Mouse (Mus musculus) MEL (cell line): ENCODE data around the gene Phlda2. TPM values are rescaled to one million over a fixed set of nuclear protein-coding genes. Genes with fewer than 3 reads are reported as not detected.

Source experiments
- DNase-seq: peaks from one replicate; pipeline ENCODE4 v3.0.0; 2011; ENCODE audit warnings: low read depth, low spot score
- H3K27ac ChIP-seq: 2 replicates; pipeline ENCODE4 v1.5.1; 2012; ENCODE audit warnings: low read depth, mild to moderate bottlenecking, control low read depth, low read length, moderate library complexity; ENCODE audit not compliant: control insufficient read depth
- H3K27me3 ChIP-seq, 2 experiments: fragments of 150-350 bp in 1 of 2; sonication (generic) in 1 of 2; 2 replicates each; pipeline ENCODE4 v1.6.1; 2012; ENCODE audit warnings: low read length in 2 of 2, mild to moderate bottlenecking in 2 of 2, improper control_type of control experiment in 1 of 2, moderate library complexity in 1 of 2; ENCODE audit not compliant: insufficient read depth in 2 of 2, control insufficient read depth in 1 of 2
- H3K36me3 ChIP-seq, 2 experiments: 2 replicates each; pipeline ENCODE4 v1.6.1; 2012 to 2014; ENCODE audit warnings: low read length in 2 of 2, improper control_type of control experiment in 1 of 2, inconsistent platforms in 1 of 2, mild to moderate bottlenecking in 1 of 2; ENCODE audit not compliant: insufficient read depth in 2 of 2, control insufficient read depth in 1 of 2
- H3K4me1 ChIP-seq, 2 experiments: fragments of 150-350 bp in 1 of 2; sonication (generic) in 1 of 2; 2 replicates each; pipeline ENCODE4 v1.6.1; 2012; ENCODE audit warnings: low read length in 2 of 2, improper control_type of control experiment in 1 of 2, mild to moderate bottlenecking in 1 of 2; ENCODE audit not compliant: insufficient read depth in 2 of 2, control insufficient read depth in 1 of 2
- H3K4me3 ChIP-seq, 2 experiments: fragments of 150-350 bp in 1 of 2; sonication (generic) in 1 of 2; 2 replicates each; pipeline ENCODE4 v1.5.1; 2012; ENCODE audit warnings: low read depth in 2 of 2, low read length in 2 of 2, mild to moderate bottlenecking in 2 of 2, moderate library complexity in 2 of 2, control low read depth in 1 of 2, improper control_type of control experiment in 1 of 2; ENCODE audit not compliant: control insufficient read depth in 1 of 2, insufficient read depth in 1 of 2
- H3K79me2 ChIP-seq: 2 replicates; pipeline ENCODE4 v1.6.1; 2012; ENCODE audit warnings: mild to moderate bottlenecking, low read length, moderate library complexity; ENCODE audit not compliant: control insufficient read depth, poor library complexity, insufficient read depth
- H3K9ac ChIP-seq: 2 replicates; pipeline ENCODE4 v1.6.1; 2012; ENCODE audit warnings: low read depth, mild to moderate bottlenecking, control low read depth, low read length, moderate library complexity; ENCODE audit not compliant: control insufficient read depth, poor library complexity, severe bottlenecking
- H3K9me3 ChIP-seq: fragments of 150-350 bp; sonication (generic); replicated peaks from 2 replicates; pipeline ENCODE4 v1.6.1; 2012; ENCODE audit warnings: mild to moderate bottlenecking, low read length, improper control_type of control experiment, moderate library complexity; ENCODE audit not compliant: insufficient read depth
- CHD1 ChIP-seq: IDR thresholded peaks from 2 replicates; pipeline ENCODE4 v1.6.1; 2012; ENCODE audit warnings: low read depth, mild to moderate bottlenecking, inconsistent platforms, low read length, improper control_type of control experiment
- CTCF ChIP-seq, 3 experiments: IDR thresholded peaks in 2 of 3; conservative IDR thresholded peaks in 1 of 3; 2 replicates each; pipeline ENCODE4 v1.5.1; 2011 to 2012; ENCODE audit warnings: low read length in 3 of 3, low read depth in 2 of 3, mild to moderate bottlenecking in 2 of 3, improper control_type of control experiment in 1 of 3, inconsistent platforms in 1 of 3, mixed read lengths in 1 of 3, moderate library complexity in 1 of 3; ENCODE audit not compliant: control insufficient read depth in 1 of 3, insufficient read depth in 1 of 3, poor library complexity in 1 of 3, severe bottlenecking in 1 of 3
- E2F4 ChIP-seq: IDR thresholded peaks from 2 replicates; pipeline ENCODE4 v1.6.1; 2011; ENCODE audit warnings: low read depth, low read length, improper control_type of control experiment, borderline replicate concordance
- ELF1 ChIP-seq: IDR thresholded peaks from 2 replicates; pipeline ENCODE4 v1.6.1; 2014; ENCODE audit warnings: low read depth, mild to moderate bottlenecking, inconsistent platforms, low read length, improper control_type of control experiment, moderate library complexity
- EP300 ChIP-seq, 2 experiments: IDR thresholded peaks; 2 replicates each; pipeline ENCODE4 v1.6.1; 2011; ENCODE audit warnings: improper control_type of control experiment in 2 of 2, low read length in 2 of 2, low read depth in 1 of 2, mild to moderate bottlenecking in 1 of 2
- ETS1 ChIP-seq: IDR thresholded peaks from 2 replicates; pipeline ENCODE4 v1.6.1; 2012; ENCODE audit warnings: low read depth, mild to moderate bottlenecking, inconsistent platforms, low read length, improper control_type of control experiment, moderate library complexity
- JUND ChIP-seq: IDR thresholded peaks from 2 replicates; pipeline ENCODE4 v1.6.1; 2011; ENCODE audit warnings: low read depth, mild to moderate bottlenecking, improper control_type of control experiment, low read length
- KAT2A ChIP-seq: conservative IDR thresholded peaks from 2 replicates; pipeline ENCODE4 v1.6.1; 2012; ENCODE audit warnings: low read depth, low read length, improper control_type of control experiment, inconsistent platforms
- MAX ChIP-seq: IDR thresholded peaks from 2 replicates; pipeline ENCODE4 v1.6.1; 2011; ENCODE audit warnings: low read length, improper control_type of control experiment
- MXI1 ChIP-seq: IDR thresholded peaks from 2 replicates; pipeline ENCODE4 v1.6.1; 2011; ENCODE audit warnings: mild to moderate bottlenecking, low read depth, low read length, improper control_type of control experiment
- MYB ChIP-seq: IDR thresholded peaks from 2 replicates; pipeline ENCODE4 v1.6.1; 2011; ENCODE audit warnings: mild to moderate bottlenecking, low read depth, low read length, improper control_type of control experiment
- MYC ChIP-seq: IDR thresholded peaks from 2 replicates; pipeline ENCODE4 v1.6.1; 2011; ENCODE audit warnings: low read depth, mild to moderate bottlenecking, low read length, improper control_type of control experiment, moderate library complexity
- NELFE ChIP-seq: IDR thresholded peaks from 2 replicates; pipeline ENCODE4 v1.6.1; 2011; ENCODE audit warnings: low read depth, low read length, improper control_type of control experiment
- NRF1 ChIP-seq: IDR thresholded peaks from 2 replicates; pipeline ENCODE4 v1.6.1; 2014; ENCODE audit warnings: low read depth, mild to moderate bottlenecking, inconsistent platforms, low read length, improper control_type of control experiment, moderate library complexity; ENCODE audit not compliant: poor library complexity, insufficient read depth, severe bottlenecking
- POLR2AphosphoS2 ChIP-seq: IDR thresholded peaks from 2 replicates; pipeline ENCODE4 v1.6.1; 2011; ENCODE audit warnings: low read length, improper control_type of control experiment
- POLR2AphosphoS5 ChIP-seq: IDR thresholded peaks from 2 replicates; pipeline ENCODE4 v1.6.1; 2012; ENCODE audit warnings: low read depth, borderline replicate concordance, mild to moderate bottlenecking, inconsistent platforms, low read length, moderate library complexity, mixed read lengths
- RAD21 ChIP-seq: IDR thresholded peaks from 2 replicates; pipeline ENCODE4 v1.6.1; 2011; ENCODE audit warnings: mild to moderate bottlenecking, low read depth, low read length, improper control_type of control experiment
- RCOR1 ChIP-seq: IDR thresholded peaks from 2 replicates; pipeline ENCODE4 v1.6.1; 2012; ENCODE audit warnings: low read depth, mild to moderate bottlenecking, inconsistent platforms, low read length, improper control_type of control experiment
- SIN3A ChIP-seq: IDR thresholded peaks from 2 replicates; pipeline ENCODE4 v1.6.1; 2012; ENCODE audit warnings: low read length, improper control_type of control experiment, inconsistent platforms
- SMC3 ChIP-seq: IDR thresholded peaks from 2 replicates; pipeline ENCODE4 v1.6.1; 2011; ENCODE audit warnings: low read depth, low read length, improper control_type of control experiment
- TAL1 ChIP-seq: IDR thresholded peaks from 2 replicates; pipeline ENCODE4 v1.6.1; 2012; ENCODE audit warnings: mild to moderate bottlenecking, inconsistent platforms, low read length, moderate library complexity, mixed read lengths
- TCF12 ChIP-seq: IDR thresholded peaks from 2 replicates; pipeline ENCODE4 v1.6.1; 2014; ENCODE audit warnings: low read depth, mild to moderate bottlenecking, inconsistent platforms, low read length, improper control_type of control experiment, moderate library complexity
- USF1 ChIP-seq: IDR thresholded peaks from 2 replicates; pipeline ENCODE4 v1.6.1; 2014; ENCODE audit warnings: low read depth, mild to moderate bottlenecking, inconsistent platforms, low read length, improper control_type of control experiment, moderate library complexity
- ZC3H11A ChIP-seq: IDR thresholded peaks from 2 replicates; pipeline ENCODE4 v1.6.1; 2012; ENCODE audit warnings: low read depth, mild to moderate bottlenecking, inconsistent platforms, low read length, improper control_type of control experiment
- ZMIZ1 ChIP-seq: IDR thresholded peaks from 2 replicates; pipeline ENCODE4 v1.6.1; 2012; ENCODE audit warnings: low read depth, mild to moderate bottlenecking, inconsistent platforms, low read length, improper control_type of control experiment, moderate library complexity
- ZNF384 ChIP-seq: IDR thresholded peaks from 2 replicates; pipeline ENCODE4 v1.6.1; 2012; ENCODE audit warnings: low read depth, mild to moderate bottlenecking, inconsistent platforms, low read length, improper control_type of control experiment
- polyA plus RNA-seq, 2 experiments: library from polyadenylated mRNA; stranded (reverse) in 1 of 2; unstranded in 1 of 2; fragments of >175 nt in 1 of 2; fragments of >200 nt in 1 of 2; gene quantifications; 2 replicates each; pipeline versions ENCODE4 v1.2.1 to v1.2.4; 2012; ENCODE audit warnings: low replicate concordance in 2 of 2, low read depth in 1 of 2; ENCODE audit not compliant: insufficient read length in 2 of 2, insufficient read depth in 1 of 2, missing spikeins in 1 of 2
- total RNA-seq: library from RNA; depleted of rRNA; stranded (reverse); fragments of 300-350 nt; gene quantifications from 2 replicates; pipeline ENCODE4 v1.2.3, GENCODE M21; 2012

The Phlda2 gene
- total and polyA plus RNA-seq, 3 experiments: 152 to 253 TPM; not detected in 1

DNA sequence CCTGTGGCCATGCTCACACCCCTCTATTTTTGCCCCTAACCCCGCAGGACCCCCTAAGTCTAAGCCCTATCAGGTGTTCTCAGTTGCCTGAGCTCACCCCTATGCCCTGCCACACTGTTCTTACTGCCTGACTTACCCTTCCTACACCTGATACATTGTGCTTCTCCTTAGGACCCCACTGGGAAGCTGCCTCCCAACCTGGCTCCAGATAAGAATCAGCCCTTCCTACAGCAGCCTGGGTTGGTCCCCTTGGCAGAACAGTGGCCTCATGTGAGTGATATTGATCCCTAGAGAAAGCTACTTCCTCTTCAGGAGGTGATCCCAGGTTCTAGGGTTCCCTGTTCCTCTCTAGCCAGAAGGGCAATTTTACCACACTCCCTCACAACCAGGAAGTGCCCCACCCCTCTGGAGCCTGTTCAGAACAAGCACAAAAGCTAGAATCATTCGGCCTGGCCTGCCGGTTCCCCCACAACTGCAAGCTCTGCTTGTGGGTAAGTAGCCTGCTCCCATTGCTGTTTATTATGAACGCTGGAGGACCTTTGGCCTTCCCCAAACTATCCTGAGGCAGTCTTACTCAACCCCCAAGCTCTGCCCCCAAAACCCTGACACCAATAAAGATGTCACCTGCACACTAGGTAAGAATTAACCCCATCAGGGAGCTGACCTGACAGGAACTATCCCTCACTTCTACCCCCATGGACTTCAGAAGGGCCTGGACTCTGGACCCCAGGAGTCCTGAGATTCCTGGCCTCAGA lies 29.4 kb downstream of the Phlda2 start, which contains the start of gene Slc22a18 (continued):
- TF ChIP-seq TAL1 (no peak), KAT2A (no peak; the same call in 1 of the 2 replicates), MAX (0 out of 2 replicates have a peak, but pooled peaks have one; percentile 22), E2F4 (no peak), POLR2AphosphoS5 (no peak), ETS1 (peak; percentile 78), CHD1 (no peak), NRF1 (no peak), RCOR1 (0 out of 2 replicates have a peak, but pooled peaks have one; percentile 30), USF1 (0 out of 2 replicates have a peak, but pooled peaks have one; percentile 4), MXI1 (peak; percentile 87), ZNF384 (no peak; the same call in 1 of the 2 replicates), ZMIZ1 (no peak), MYC (peak; percentile 68), MYB (no peak), JUND (no peak), NELFE (peak; percentile 71), TCF12 (no peak; the same call in 1 of the 2 replicates), SIN3A (peak; percentile 100), EP300 (IDR thresholded peaks at IDR 0.05; ENCODE audit: low read depth in 1 of 2, low read length in 2 of 2) (peak; percentile 16 to 49; a peak in 3 of 4 replicates), SMC3 (no peak)
- TF ChIP-seq, all 39 proteins: peak for 17

DNA sequence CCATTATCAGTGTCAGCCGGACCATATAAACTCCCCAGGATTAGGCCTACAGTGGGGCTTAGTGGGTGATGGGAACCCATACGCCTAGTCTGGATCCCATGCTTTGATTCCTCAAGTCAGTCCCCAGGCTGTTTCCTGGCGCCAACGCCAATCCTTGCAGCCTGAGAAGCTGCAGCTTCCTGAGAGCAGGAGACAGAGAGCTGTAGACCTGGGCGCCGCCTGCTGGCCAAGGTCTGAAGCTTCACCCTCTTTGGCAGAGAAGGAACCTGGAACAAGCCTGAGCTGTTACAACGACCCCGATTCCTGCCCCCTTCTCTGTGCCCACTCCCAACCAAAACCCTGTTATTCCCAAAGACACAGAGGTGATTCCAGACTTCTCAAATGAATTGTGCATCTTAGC lies 33.0 kb downstream of the Phlda2 start:
- H3K36me3 ChIP-seq: peaks cover 0 to 13% of the 10 kb centered on the region in 2 experiments; a peak in 2 of 4 replicates
- peaks cover 7% of the 10 kb centered on the region; the same call in 1 of the 2 replicates for H3K79me2 ChIP-seq
- 0 out of 2 replicates have a peak overlapping the region, but pooled peaks have one; percentile 28 for H3K9ac ChIP-seq
- no peak overlapping the region for H3K27ac ChIP-seq
- H3K27me3 ChIP-seq: no peaks in the 10 kb centered on the region
- H3K9me3 ChIP-seq: no peaks in the 10 kb centered on the region
- peak; percentile 85 for DNase-seq
- H3K4me3 ChIP-seq: peak overlapping the region in 1 of 2 experiments; percentile 19; a peak in 1 of 4 replicates
- peak; percentile 70 for TF ChIP-seq RAD21
- peak; percentile 87 for TF ChIP-seq SMC3
- no peak for TF ChIP-seq NELFE
- peak; percentile 27; the same call in 1 of the 2 replicates for TF ChIP-seq MAX
- TF ChIP-seq ZC3H11A: peak; percentile 66
- 0 out of 2 replicates have a peak, but pooled peaks have one; percentile 26 for TF ChIP-seq MXI1
- TF ChIP-seq CHD1: no peak
- peak; percentile 30; the same call in 1 of the 2 replicates for TF ChIP-seq SIN3A
- no peak for TF ChIP-seq USF1
- TF ChIP-seq ELF1: peak; percentile 47; the same call in 1 of the 2 replicates
- TF ChIP-seq POLR2AphosphoS2: no peak
- TF ChIP-seq CTCF (IDR thresholded peaks at IDR 0.05 in 2 of 3, conservative IDR thresholded peaks at IDR 0.05 in 1 of 3; ENCODE audit: control insufficient read depth in 1 of 3, insufficient read depth in 1 of 3, low read depth in 2 of 3, low read length in 3 of 3, poor library complexity in 1 of 3, severe bottlenecking in 1 of 3): peak; percentile 86 to 95 (median 92)
- peaks cover 7 to 33% of the 10 kb centered on the region in 2 experiments for H3K4me1 ChIP-seq
